Mouse (Mus musculus): ENCODE measurements around the gene Bnip2. TPM values are rescaled to one million over a fixed set of nuclear protein-coding genes. Genes with fewer than 3 reads are reported as not detected.
A peak's percentile ranks its signal among the peaks of the same experiment; 100 is the strongest.

Bnip2 gene
- polyA plus RNA-seq, 1 experiment from 2014 or later = 74.0 TPM

DNA sequence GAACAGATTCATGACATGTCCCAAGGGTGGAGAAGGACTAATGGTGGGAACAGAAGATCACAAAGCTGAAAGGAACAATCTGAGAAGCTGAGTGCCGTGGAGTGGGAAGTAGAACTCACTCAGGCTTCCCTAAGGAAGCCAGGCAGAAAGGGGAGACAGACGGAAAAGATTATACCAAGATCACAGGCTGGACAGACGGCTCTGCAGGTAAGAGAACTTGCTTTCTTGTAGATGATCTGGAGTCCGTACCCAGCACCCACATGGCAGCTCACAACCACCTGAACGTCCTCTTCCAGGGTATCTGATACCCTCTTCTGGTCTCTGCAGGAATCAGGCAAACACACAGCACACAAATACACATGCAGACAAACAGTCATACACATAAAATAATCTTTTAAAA is 2.7 kb upstream of the Bnip2 start:
- no peaks in the 10 kb centered on the region for H3K27me3 ChIP-seq (ENCODE audit: control insufficient read depth, insufficient read depth, low read depth, low read length)
- no peak overlapping the region for H3K4me3 ChIP-seq (ENCODE audit: low read depth, low read length)
- H3K36me3 ChIP-seq (ENCODE audit: control insufficient read depth, insufficient read depth, low read length) = no peaks in the 10 kb centered on the region
- no peak for ATAC-seq
- no peak overlapping the region for H3K9ac ChIP-seq (ENCODE audit: low read depth, low read length)
- H3K27ac ChIP-seq (ENCODE audit: low read length) = no peak overlapping the region
- H3K4me1 ChIP-seq (ENCODE audit: control insufficient read depth, insufficient read depth, low read length) = peaks cover 11% of the 10 kb centered on the region
- WGBS = 87% methylated on average over 5 of the region's 5 CpGs
- H3K4me2 ChIP-seq (ENCODE audit: low read length) = no peak overlapping the region
- H3K9me3 ChIP-seq (replicated peaks; ENCODE audit: control insufficient read depth, low read length, poor library complexity, severe bottlenecking) = no peaks in the 10 kb centered on the region

DNA sequence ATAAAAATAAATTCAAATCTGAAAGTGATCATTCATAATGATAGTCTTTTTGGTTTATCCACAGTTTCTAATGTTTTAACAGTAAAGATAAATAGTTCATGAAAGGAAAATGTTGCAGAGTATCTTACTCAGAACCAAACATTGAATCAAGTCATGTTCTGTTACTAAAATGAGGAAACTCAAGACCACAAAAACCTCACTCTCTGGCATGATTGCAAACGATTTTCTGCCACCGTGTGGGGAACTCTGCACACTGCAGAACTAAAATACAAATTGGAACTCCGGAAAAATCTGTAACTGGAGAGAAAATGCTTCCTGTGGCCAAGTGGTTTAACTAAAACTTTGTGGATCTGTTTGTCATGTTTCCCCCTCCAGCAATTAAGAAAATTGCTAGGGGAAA is 1.7 kb upstream of the Bnip2 start:
- under 1% methylated on average over 3 of the region's 3 CpGs for WGBS
- H3K36me3 ChIP-seq (ENCODE audit: control insufficient read depth, insufficient read depth, low read length) = no peaks in the 10 kb centered on the region
- H3K4me1 ChIP-seq (ENCODE audit: control insufficient read depth, insufficient read depth, low read length) = peaks cover 14% of the 10 kb centered on the region
- no peaks in the 10 kb centered on the region for H3K9me3 ChIP-seq (replicated peaks; ENCODE audit: control insufficient read depth, low read length, poor library complexity, severe bottlenecking)
- H3K4me2 ChIP-seq (ENCODE audit: low read length) = no peak overlapping the region
- H3K27ac ChIP-seq (ENCODE audit: low read length) = no peak overlapping the region
- no peak overlapping the region for H3K4me3 ChIP-seq (ENCODE audit: low read depth, low read length)
- no peak for ATAC-seq
- H3K9ac ChIP-seq (ENCODE audit: low read depth, low read length) = no peak overlapping the region
- no peaks in the 10 kb centered on the region for H3K27me3 ChIP-seq (ENCODE audit: control insufficient read depth, insufficient read depth, low read depth, low read length)

DNA sequence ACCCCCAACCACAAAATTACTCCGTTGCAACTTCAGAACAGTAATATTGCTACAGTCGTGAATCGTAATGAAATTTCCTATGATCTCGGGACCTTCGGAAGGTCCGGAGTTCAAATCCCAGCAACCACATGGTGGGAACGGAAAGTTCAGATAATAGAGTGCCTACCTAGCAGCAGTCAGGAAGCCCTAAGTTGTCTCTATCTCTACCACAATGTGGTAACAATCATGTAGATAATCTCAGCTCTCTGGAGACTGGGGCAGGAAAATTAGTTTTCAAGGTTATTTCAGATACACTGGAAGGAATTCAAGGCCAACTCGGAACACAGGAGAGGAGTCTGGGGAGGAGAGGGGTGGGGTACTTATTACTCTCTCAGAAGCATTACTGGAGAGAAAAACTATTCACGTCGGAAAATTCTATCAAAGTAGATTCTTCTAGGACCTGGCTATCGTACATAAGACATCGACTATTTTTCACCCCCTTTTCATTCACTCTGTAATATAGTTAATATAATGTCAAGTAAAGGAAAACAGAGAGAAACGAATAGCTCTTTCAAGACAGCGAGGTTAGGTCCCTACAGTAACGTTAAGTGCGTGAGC is 462 bp upstream of the Bnip2 start:
- Histone ChIP-seq H3K9ac (ENCODE audit: low read depth, low read length) (peak overlapping the region; percentile 92), H3K27ac (ENCODE audit: low read length) (peak overlapping the region; percentile 90), H3K4me3 (ENCODE audit: low read depth, low read length) (peak overlapping the region; percentile 83), H3K4me2 (ENCODE audit: low read length) (peak overlapping the region; percentile 64), H3K36me3 (ENCODE audit: control insufficient read depth, insufficient read depth, low read length) (0 out of 2 replicates have a peak, but pooled peaks cover 2% of the 10 kb centered on the region), H3K27me3 (ENCODE audit: control insufficient read depth, insufficient read depth, low read depth, low read length) (no peaks in the 10 kb centered on the region), H3K9me3 (replicated peaks; ENCODE audit: control insufficient read depth, low read length, poor library complexity, severe bottlenecking) (no peaks in the 10 kb centered on the region), H3K4me1 (ENCODE audit: control insufficient read depth, insufficient read depth, low read length) (peaks cover 17% of the 10 kb centered on the region)
- 37% methylated on average over 16 of the region's 16 CpGs for WGBS
- ATAC-seq = peak; percentile 10; the same call in 1 of the 2 replicates

DNA sequence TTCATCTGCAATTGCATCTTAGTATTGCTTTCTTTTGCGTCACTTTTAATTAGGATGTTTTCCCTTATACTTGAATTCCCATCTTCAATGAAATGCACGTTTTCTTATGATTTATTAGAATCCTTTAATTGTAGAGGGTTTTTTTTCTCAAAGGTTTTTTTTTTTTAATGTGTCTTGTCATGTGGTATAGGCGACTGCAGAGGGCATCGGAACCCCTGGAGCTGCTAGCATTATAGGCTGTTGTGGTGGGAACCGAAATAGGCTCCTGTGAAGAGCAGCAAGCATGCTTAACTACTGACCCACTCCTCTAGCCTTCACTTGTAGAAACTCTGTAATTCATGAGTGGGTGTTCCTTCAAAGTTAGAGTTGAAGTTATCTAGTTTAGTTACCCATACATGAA is 1.1 kb downstream of the Bnip2 start:
- Histone ChIP-seq H3K9ac (ENCODE audit: low read depth, low read length) (no peak overlapping the region), H3K36me3 (ENCODE audit: control insufficient read depth, insufficient read depth, low read length) (0 out of 2 replicates have a peak, but pooled peaks cover 2% of the 10 kb centered on the region), H3K4me2 (ENCODE audit: low read length) (peak overlapping the region; percentile 64), H3K9me3 (replicated peaks; ENCODE audit: control insufficient read depth, low read length, poor library complexity, severe bottlenecking) (no peaks in the 10 kb centered on the region), H3K27ac (ENCODE audit: low read length) (no peak overlapping the region), H3K4me3 (ENCODE audit: low read depth, low read length) (peak overlapping the region; percentile 83), H3K27me3 (ENCODE audit: control insufficient read depth, insufficient read depth, low read depth, low read length) (no peaks in the 10 kb centered on the region), H3K4me1 (ENCODE audit: control insufficient read depth, insufficient read depth, low read length) (peaks cover 17% of the 10 kb centered on the region)
- 10% methylated on average over 5 of the region's 5 CpGs for WGBS
- ATAC-seq = no peak

DNA sequence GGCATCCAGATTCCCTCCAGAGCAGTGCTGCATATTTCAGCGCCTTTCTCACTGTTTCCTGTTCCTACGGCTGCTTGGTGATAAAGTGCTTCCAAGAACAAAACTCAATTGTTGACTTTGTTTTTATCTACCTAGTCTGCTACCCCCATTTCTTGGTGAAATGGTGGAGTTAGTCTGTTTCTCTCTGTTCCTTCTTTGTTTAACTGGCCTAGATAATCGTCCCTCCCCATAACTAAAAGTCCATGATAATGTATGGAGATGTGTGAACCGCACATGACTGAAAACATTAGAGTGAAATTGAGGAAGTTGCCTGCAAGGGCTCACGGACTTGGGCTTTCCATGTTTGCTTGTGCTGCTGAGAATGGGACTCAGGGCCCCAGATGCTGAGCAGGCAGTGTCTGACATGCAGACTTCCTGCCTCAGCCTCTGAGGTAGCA is 3.6 kb downstream of the Bnip2 start:
- Histone ChIP-seq H3K27ac (ENCODE audit: low read length) (no peak overlapping the region), H3K36me3 (ENCODE audit: control insufficient read depth, insufficient read depth, low read length) (peaks cover 10% of the 10 kb centered on the region), H3K4me1 (ENCODE audit: control insufficient read depth, insufficient read depth, low read length) (peaks cover 17% of the 10 kb centered on the region), H3K4me3 (ENCODE audit: low read depth, low read length) (no peak overlapping the region), H3K9me3 (replicated peaks; ENCODE audit: control insufficient read depth, low read length, poor library complexity, severe bottlenecking) (no peaks in the 10 kb centered on the region), H3K4me2 (ENCODE audit: low read length) (no peak overlapping the region), H3K9ac (ENCODE audit: low read depth, low read length) (no peak overlapping the region), H3K27me3 (ENCODE audit: control insufficient read depth, insufficient read depth, low read depth, low read length) (no peaks in the 10 kb centered on the region)
- WGBS = 84% methylated on average over 5 of the region's 5 CpGs
- no peak for ATAC-seq

DNA sequence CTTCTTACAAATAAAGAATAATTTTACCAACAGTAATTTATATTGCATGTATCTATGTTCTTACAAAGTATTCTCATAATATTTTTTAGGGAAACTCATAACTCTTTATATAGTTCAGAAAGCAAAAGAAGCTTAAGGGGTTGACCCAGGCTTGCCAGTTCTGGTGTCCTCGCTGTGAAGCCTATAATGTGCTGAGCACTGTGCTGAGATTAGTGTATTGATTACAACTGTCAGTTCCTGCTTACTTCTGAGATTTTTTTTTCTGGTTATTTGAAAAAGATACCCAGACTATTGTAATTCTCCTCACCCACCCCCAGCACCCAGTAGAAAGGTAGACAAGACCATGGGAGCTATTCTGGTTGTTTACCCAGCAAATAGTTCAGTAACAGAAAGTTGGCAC is 4.2 kb downstream of the Bnip2 start:
- WGBS = 81% methylated on average over 1 of the region's 1 CpGs
- Histone ChIP-seq H3K4me1 (ENCODE audit: control insufficient read depth, insufficient read depth, low read length) (peaks cover 17% of the 10 kb centered on the region), H3K4me2 (ENCODE audit: low read length) (no peak overlapping the region), H3K4me3 (ENCODE audit: low read depth, low read length) (no peak overlapping the region), H3K36me3 (ENCODE audit: control insufficient read depth, insufficient read depth, low read length) (peaks cover 12% of the 10 kb centered on the region), H3K9ac (ENCODE audit: low read depth, low read length) (no peak overlapping the region), H3K9me3 (replicated peaks; ENCODE audit: control insufficient read depth, low read length, poor library complexity, severe bottlenecking) (no peaks in the 10 kb centered on the region), H3K27me3 (ENCODE audit: control insufficient read depth, insufficient read depth, low read depth, low read length) (no peaks in the 10 kb centered on the region), H3K27ac (ENCODE audit: low read length) (no peak overlapping the region)
- ATAC-seq = no peak

DNA sequence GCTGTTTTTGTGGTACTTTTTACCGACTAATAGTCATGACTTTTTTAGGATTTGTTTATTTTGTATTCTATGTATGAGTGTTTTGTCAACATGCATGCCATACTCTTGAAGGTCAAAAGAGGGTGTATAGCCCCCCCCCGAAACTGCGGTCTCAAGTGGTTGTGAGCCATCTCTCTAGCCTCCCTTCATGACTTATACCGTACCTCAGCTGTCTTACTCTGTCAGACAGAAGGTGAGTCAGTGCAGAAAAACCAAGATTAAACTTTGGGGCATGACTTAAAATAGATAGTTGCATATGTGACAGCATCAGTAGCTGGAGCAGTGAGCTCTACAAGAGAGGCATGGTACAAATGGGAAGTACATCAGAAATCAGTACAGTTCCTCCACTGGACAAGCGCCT is 5.3 kb downstream of the Bnip2 start:
- ATAC-seq = no peak
- no peak overlapping the region for H3K4me3 ChIP-seq (ENCODE audit: low read depth, low read length)
- H3K4me2 ChIP-seq (ENCODE audit: low read length) = no peak overlapping the region
- WGBS = 96% methylated on average over 5 of the region's 5 CpGs
- H3K27ac ChIP-seq (ENCODE audit: low read length) = no peak overlapping the region
- peaks cover 13% of the 10 kb centered on the region for H3K4me1 ChIP-seq (ENCODE audit: control insufficient read depth, insufficient read depth, low read length)
- H3K9ac ChIP-seq (ENCODE audit: low read depth, low read length) = no peak overlapping the region
- no peaks in the 10 kb centered on the region for H3K9me3 ChIP-seq (replicated peaks; ENCODE audit: control insufficient read depth, low read length, poor library complexity, severe bottlenecking)
- no peaks in the 10 kb centered on the region for H3K27me3 ChIP-seq (ENCODE audit: control insufficient read depth, insufficient read depth, low read depth, low read length)
- H3K36me3 ChIP-seq (ENCODE audit: control insufficient read depth, insufficient read depth, low read length) = peaks cover 19% of the 10 kb centered on the region

DNA sequence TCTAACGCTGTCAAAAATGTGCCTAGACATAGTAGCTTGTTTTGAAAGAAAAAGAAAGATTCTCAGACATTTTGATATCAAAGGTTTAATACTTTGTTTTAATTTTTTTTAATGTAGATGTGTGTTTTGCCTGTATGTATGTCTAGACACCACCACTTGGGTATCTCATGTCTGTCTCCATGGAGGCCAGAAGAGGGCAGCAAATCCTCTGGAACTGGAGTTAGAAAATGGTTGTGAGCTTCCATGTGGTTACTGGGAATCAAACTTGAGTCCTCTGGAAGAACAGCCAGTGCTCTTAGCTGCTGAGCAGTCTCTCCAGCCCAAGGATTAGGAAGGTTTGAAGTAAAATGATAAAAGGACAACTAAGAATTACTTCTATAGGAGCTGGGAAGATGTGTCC is 10.1 kb downstream of the Bnip2 start:
- no peak overlapping the region for H3K27ac ChIP-seq (ENCODE audit: low read length)
- H3K4me1 ChIP-seq (ENCODE audit: control insufficient read depth, insufficient read depth, low read length) = no peaks in the 10 kb centered on the region
- H3K27me3 ChIP-seq (ENCODE audit: control insufficient read depth, insufficient read depth, low read depth, low read length) = no peaks in the 10 kb centered on the region
- H3K4me3 ChIP-seq (ENCODE audit: low read depth, low read length) = no peak overlapping the region
- H3K36me3 ChIP-seq (ENCODE audit: control insufficient read depth, insufficient read depth, low read length) = peaks cover 41% of the 10 kb centered on the region
- no peak overlapping the region for H3K4me2 ChIP-seq (ENCODE audit: low read length)
- no peak overlapping the region for H3K9ac ChIP-seq (ENCODE audit: low read depth, low read length)
- no peak for ATAC-seq
- 96% methylated on average over 1 of the region's 1 CpGs for WGBS
- no peaks in the 10 kb centered on the region for H3K9me3 ChIP-seq (replicated peaks; ENCODE audit: control insufficient read depth, low read length, poor library complexity, severe bottlenecking)

DNA sequence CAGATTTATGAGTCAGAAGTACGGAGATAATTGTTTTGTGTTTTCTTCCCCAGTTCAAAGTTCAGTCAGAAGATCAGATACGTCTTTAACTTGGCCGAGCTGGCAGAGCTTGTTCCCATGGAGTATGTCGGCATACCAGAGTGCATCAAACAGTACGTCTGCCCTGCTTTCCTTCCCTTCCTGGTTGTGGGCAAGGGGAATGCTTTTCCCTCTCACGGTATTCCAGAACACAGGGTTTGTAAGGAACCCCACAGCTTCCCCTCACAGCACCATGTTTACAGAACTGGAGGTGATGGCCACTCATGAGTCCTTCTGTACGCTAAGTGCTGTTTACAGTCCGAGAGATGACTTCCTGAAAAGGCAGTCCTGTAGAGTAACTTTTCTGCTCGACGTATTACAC is 14.2 kb downstream of the Bnip2 start:
- no peaks in the 10 kb centered on the region for H3K27me3 ChIP-seq (ENCODE audit: control insufficient read depth, insufficient read depth, low read depth, low read length)
- H3K9me3 ChIP-seq (replicated peaks; ENCODE audit: control insufficient read depth, low read length, poor library complexity, severe bottlenecking) = no peaks in the 10 kb centered on the region
- H3K4me2 ChIP-seq (ENCODE audit: low read length) = no peak overlapping the region
- no peaks in the 10 kb centered on the region for H3K4me1 ChIP-seq (ENCODE audit: control insufficient read depth, insufficient read depth, low read length)
- WGBS = 92% methylated on average over 10 of the region's 10 CpGs
- no peak overlapping the region for H3K27ac ChIP-seq (ENCODE audit: low read length)
- no peak overlapping the region for H3K9ac ChIP-seq (ENCODE audit: low read depth, low read length)
- peaks cover 34% of the 10 kb centered on the region for H3K36me3 ChIP-seq (ENCODE audit: control insufficient read depth, insufficient read depth, low read length)
- ATAC-seq = no peak
- H3K4me3 ChIP-seq (ENCODE audit: low read depth, low read length) = no peak overlapping the region
